Mouse (Mus musculus): ENCODE results near the gene Zfp326. TPM values are rescaled to one million over a fixed set of nuclear protein-coding genes. Genes with fewer than 3 reads are reported as not detected.
A peak's percentile ranks its signal among the peaks of the same experiment; 100 is the strongest.

The Zfp326 gene
- polyA plus RNA-seq, 1 experiment from 2014 or later: 17.7 TPM

GRCm38 (mm10) chr5:105833923-105834322 lies 42.4 kb upstream of the Zfp326 start:
- no peaks in the 10 kb centered on the region for H3K9me3 ChIP-seq (ENCODE audit: control insufficient read depth, low read length)
- no peaks in the 10 kb centered on the region for H3K27me3 ChIP-seq (ENCODE audit: control insufficient read depth, insufficient read depth, low read length)
- no peaks in the 10 kb centered on the region for H3K4me1 ChIP-seq (replicated peaks; ENCODE audit: control insufficient read depth, insufficient read depth)
- ATAC-seq (ENCODE audit: low FRiP score, low TSS enrichment) (no peak), DNase-seq (ENCODE audit: low spot score) (no peak)
- no peaks in the 10 kb centered on the region for H3K36me3 ChIP-seq (ENCODE audit: control insufficient read depth, insufficient read depth, low read length)
- no peak overlapping the region for H3K9ac ChIP-seq (ENCODE audit: low read length)
- H3K4me3 ChIP-seq (ENCODE audit: low read depth, low read length): no peak overlapping the region
- no peak for TF ChIP-seq CTCF (IDR thresholded peaks at IDR 0.05; ENCODE audit: low read depth)
- no peak for TF ChIP-seq EP300 (optimal IDR thresholded peaks at IDR 0.05)
- no peak overlapping the region for H3K4me2 ChIP-seq (replicated peaks; ENCODE audit: low read depth)
- WGBS: 66% methylated on average over 3 of the region's 3 CpGs
- no peak overlapping the region for H3K27ac ChIP-seq (replicated peaks)

- TF ChIP-seq CTCF (IDR thresholded peaks at IDR 0.05; ENCODE audit: low read depth): no peak
- no peak for TF ChIP-seq EP300 (optimal IDR thresholded peaks at IDR 0.05)
- Histone ChIP-seq H3K4me3 (ENCODE audit: low read depth, low read length) (no peak overlapping the region), H3K9ac (ENCODE audit: low read length) (no peak overlapping the region), H3K27me3 (ENCODE audit: control insufficient read depth, insufficient read depth, low read length) (no peaks in the 10 kb centered on the region), H3K27ac (replicated peaks) (no peak overlapping the region), H3K36me3 (ENCODE audit: control insufficient read depth, insufficient read depth, low read length) (no peaks in the 10 kb centered on the region), H3K4me1 (replicated peaks; ENCODE audit: control insufficient read depth, insufficient read depth) (no peaks in the 10 kb centered on the region), H3K4me2 (replicated peaks; ENCODE audit: low read depth) (no peak overlapping the region), H3K9me3 (ENCODE audit: control insufficient read depth, low read length) (no peaks in the 10 kb centered on the region)
- peak; percentile 40 for DNase-seq (ENCODE audit: low spot score)
- ATAC-seq (ENCODE audit: low FRiP score, low TSS enrichment): peak; percentile 90
- 54% methylated on average over 9 of the region's 9 CpGs for WGBS
Observed at GRCm38 (mm10) chr5:105836006-105836405, 40.4 kb upstream of the Zfp326 start.

- WGBS: 73% methylated on average over 13 of the region's 13 CpGs
- Histone ChIP-seq H3K4me1 (replicated peaks; ENCODE audit: control insufficient read depth, insufficient read depth) (no peaks in the 10 kb centered on the region), H3K9me3 (ENCODE audit: control insufficient read depth, low read length) (no peaks in the 10 kb centered on the region), H3K36me3 (ENCODE audit: control insufficient read depth, insufficient read depth, low read length) (no peaks in the 10 kb centered on the region), H3K4me3 (ENCODE audit: low read depth, low read length) (no peak overlapping the region), H3K9ac (ENCODE audit: low read length) (no peak overlapping the region), H3K4me2 (replicated peaks; ENCODE audit: low read depth) (no peak overlapping the region), H3K27me3 (ENCODE audit: control insufficient read depth, insufficient read depth, low read length) (no peaks in the 10 kb centered on the region), H3K27ac (replicated peaks) (no peak overlapping the region)
- no peak for DNase-seq (ENCODE audit: low spot score)
- no peak for TF ChIP-seq CTCF (IDR thresholded peaks at IDR 0.05; ENCODE audit: low read depth)
- TF ChIP-seq EP300 (optimal IDR thresholded peaks at IDR 0.05): no peak
- no peak for ATAC-seq (ENCODE audit: low FRiP score, low TSS enrichment)
Observed at GRCm38 (mm10) chr5:105839740-105840310, 36.5 kb upstream of the Zfp326 start.

- no peaks in the 10 kb centered on the region for H3K27me3 ChIP-seq (ENCODE audit: control insufficient read depth, insufficient read depth, low read length)
- H3K4me1 ChIP-seq (replicated peaks; ENCODE audit: control insufficient read depth, insufficient read depth): no peaks in the 10 kb centered on the region
- no peaks in the 10 kb centered on the region for H3K9me3 ChIP-seq (ENCODE audit: control insufficient read depth, low read length)
- H3K9ac ChIP-seq (ENCODE audit: low read length): no peak overlapping the region
- no peaks in the 10 kb centered on the region for H3K36me3 ChIP-seq (ENCODE audit: control insufficient read depth, insufficient read depth, low read length)
- H3K4me3 ChIP-seq (ENCODE audit: low read depth, low read length): no peak overlapping the region
- H3K27ac ChIP-seq (replicated peaks): no peak overlapping the region
- DNase-seq (ENCODE audit: low spot score) (no peak), ATAC-seq (ENCODE audit: low FRiP score, low TSS enrichment) (no peak)
- H3K4me2 ChIP-seq (replicated peaks; ENCODE audit: low read depth): no peak overlapping the region
- TF ChIP-seq CTCF (IDR thresholded peaks at IDR 0.05; ENCODE audit: low read depth) (no peak), EP300 (optimal IDR thresholded peaks at IDR 0.05) (no peak)
- WGBS: 80% methylated on average over 10 of the region's 10 CpGs
Observed at GRCm38 (mm10) chr5:105844044-105844753, 32.2 kb upstream of the Zfp326 start.

GRCm38 (mm10) chr5:105845041-105845440 lies 31.3 kb upstream of the Zfp326 start:
- no peak for TF ChIP-seq EP300 (optimal IDR thresholded peaks at IDR 0.05)
- TF ChIP-seq CTCF (IDR thresholded peaks at IDR 0.05; ENCODE audit: low read depth): peak; percentile 33
- H3K4me1 ChIP-seq (replicated peaks; ENCODE audit: control insufficient read depth, insufficient read depth): no peaks in the 10 kb centered on the region
- no peak overlapping the region for H3K9ac ChIP-seq (ENCODE audit: low read length)
- H3K36me3 ChIP-seq (ENCODE audit: control insufficient read depth, insufficient read depth, low read length): no peaks in the 10 kb centered on the region
- DNase-seq (ENCODE audit: low spot score) (no peak), ATAC-seq (ENCODE audit: low FRiP score, low TSS enrichment) (no peak)
- H3K9me3 ChIP-seq (ENCODE audit: control insufficient read depth, low read length): no peaks in the 10 kb centered on the region
- no peak overlapping the region for H3K4me2 ChIP-seq (replicated peaks; ENCODE audit: low read depth)
- WGBS: 95% methylated on average over 2 of the region's 2 CpGs
- H3K4me3 ChIP-seq (ENCODE audit: low read depth, low read length): no peak overlapping the region
- no peak overlapping the region for H3K27ac ChIP-seq (replicated peaks)
- H3K27me3 ChIP-seq (ENCODE audit: control insufficient read depth, insufficient read depth, low read length): no peaks in the 10 kb centered on the region

GRCm38 (mm10) chr5:105847726-105848125 lies 28.6 kb upstream of the Zfp326 start:
- no peak for TF ChIP-seq EP300 (optimal IDR thresholded peaks at IDR 0.05)
- no peaks in the 10 kb centered on the region for H3K4me1 ChIP-seq (replicated peaks; ENCODE audit: control insufficient read depth, insufficient read depth)
- no peak overlapping the region for H3K9ac ChIP-seq (ENCODE audit: low read length)
- no peak overlapping the region for H3K4me2 ChIP-seq (replicated peaks; ENCODE audit: low read depth)
- no peaks in the 10 kb centered on the region for H3K27me3 ChIP-seq (ENCODE audit: control insufficient read depth, insufficient read depth, low read length)
- no peaks in the 10 kb centered on the region for H3K9me3 ChIP-seq (ENCODE audit: control insufficient read depth, low read length)
- no peak overlapping the region for H3K27ac ChIP-seq (replicated peaks)
- no peaks in the 10 kb centered on the region for H3K36me3 ChIP-seq (ENCODE audit: control insufficient read depth, insufficient read depth, low read length)
- no peak overlapping the region for H3K4me3 ChIP-seq (ENCODE audit: low read depth, low read length)
- 63% methylated on average over 8 of the region's 8 CpGs for WGBS
- DNase-seq (ENCODE audit: low spot score): no peak
- ATAC-seq (ENCODE audit: low FRiP score, low TSS enrichment): no peak
